Mouse (Mus musculus) megakaryocyte, embryonic 14.5 days (primary cell): ENCODE data around the gene Pias4.

Experiments used
- FLI1 ChIP-seq: IDR thresholded peaks from 2 replicates; pipeline ENCODE4 v1.6.1; 2012; ENCODE audit warnings: low read length, inconsistent platforms, mixed read lengths
- GATA1 ChIP-seq: IDR thresholded peaks from 3 replicates; pipeline ENCODE4 v1.6.1; 2012; ENCODE audit warnings: mixed read lengths, low read length, inconsistent platforms, borderline replicate concordance

- TF ChIP-seq GATA1 = no peak
- TF ChIP-seq FLI1 = no peak
These were observed 2.6 kb downstream of the Pias4 start for GRCm38 (mm10) chr10:81165118-81165517.
